Mouse (Mus musculus): ENCODE results near the gene Crtc1.
A peak's percentile ranks its signal among the peaks of the same experiment; 100 is the strongest.

The Crtc1 gene

DNA sequence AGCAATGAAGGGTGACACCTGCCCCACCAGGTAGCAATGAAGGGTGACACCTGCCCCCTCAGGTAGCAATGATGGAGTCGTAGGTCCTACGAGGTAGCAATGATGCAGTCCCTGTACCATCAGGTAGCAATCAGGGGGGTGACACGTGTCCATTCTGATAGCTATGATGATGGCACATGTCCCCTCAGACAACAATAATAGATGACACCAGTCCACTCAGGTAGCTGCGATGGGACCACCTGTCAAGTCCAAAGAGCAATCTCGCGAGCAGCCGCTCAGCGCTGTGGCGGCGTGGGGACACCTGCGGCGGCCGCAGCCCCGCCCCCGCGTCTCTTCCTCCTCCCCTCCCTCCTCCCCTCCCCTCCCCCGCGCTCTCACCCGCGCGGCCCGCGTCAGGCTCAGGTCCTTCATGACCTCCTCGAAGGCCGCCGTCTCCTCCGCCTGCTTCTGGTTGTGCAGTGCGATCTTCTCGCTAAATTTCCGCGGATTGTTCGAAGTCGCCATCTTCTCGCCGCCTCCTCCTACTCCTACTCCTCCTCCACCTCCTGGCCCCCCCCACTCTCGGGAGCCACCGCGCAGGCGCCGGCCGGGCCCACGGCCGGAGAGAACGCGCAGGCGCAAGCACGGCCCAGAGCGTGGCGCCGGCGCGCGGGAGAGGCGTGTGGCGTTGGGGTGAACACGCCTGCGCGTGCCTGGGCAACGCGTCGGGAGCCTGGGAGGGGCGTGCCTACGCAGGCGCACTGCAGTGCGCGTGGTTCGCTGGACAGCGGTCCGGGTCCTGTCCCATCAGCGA is at the start of gene Crtc1:
Gene Crtc1, minus strand, starts transcription at position 525 of the 793 bp plus-strand sequence.
- peak; percentile 88 for DNase-seq (ENCODE audit: low read depth, low spot score)

DNA sequence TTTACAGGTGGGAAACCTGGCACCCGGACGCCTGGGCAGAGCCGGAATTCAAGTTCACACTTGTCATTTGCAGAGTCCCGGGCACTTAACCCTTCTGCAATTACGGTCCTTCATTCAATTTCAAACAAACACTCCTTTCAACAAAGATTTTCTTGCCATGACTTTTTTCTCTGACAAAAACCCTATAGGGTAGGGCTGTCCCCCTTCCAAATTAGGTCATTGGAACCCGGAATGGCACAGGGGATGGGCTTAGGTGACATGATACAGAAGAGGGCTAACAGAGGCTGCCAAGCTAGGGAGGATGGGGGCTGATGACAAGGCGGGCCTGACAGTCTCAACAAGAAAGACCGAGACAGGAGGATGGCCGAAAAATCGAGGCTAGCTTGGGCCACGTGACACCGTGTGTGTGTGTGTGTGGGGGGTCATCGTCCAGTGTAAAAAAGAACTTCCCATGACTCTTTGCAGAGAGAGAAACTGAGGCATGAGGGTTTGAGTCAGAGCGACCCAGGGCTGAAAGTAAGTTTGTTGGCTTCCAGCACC is 49.6 kb upstream of the Crtc1 start:
- DNase-seq (ENCODE audit: low read depth, low spot score): no peak

- DNase-seq (ENCODE audit: low read depth, low spot score): no peak
Observed at GRCm38 (mm10) chr8:70487993-70488796, 48.8 kb upstream of the Crtc1 start.

DNA sequence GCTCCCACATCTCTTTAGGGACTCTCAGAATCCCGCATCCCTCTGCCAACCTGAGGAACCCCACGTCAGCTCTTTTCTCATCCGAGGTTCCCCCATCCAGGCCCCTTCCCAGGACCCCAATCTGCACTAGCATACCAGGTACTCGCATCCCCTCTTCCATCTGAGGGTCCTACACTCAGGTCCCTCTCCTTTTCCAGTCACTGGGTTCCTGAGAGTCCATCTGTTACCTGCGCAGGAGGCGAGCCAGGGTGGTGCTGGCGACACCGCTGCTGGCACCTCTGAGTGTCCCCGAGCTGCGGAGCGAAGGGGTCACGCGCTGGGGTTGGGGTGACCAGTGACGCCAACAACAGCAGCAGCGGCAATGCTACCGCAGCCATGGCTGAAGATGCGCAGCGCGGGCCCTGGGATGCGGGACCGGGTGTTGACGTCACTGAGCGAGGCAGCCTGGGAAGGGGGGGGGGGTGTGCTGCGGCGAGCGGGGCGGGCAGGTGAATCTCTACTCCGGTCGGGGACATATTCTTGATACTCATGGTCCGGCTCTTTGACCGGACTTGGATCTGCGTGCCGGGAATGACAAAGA is 47.7 kb upstream of the Crtc1 start, which contains the start of gene Tmem59l:
Gene Tmem59l, minus strand, starts transcription at position 418 of the 580 bp plus-strand sequence.
- DNase-seq (ENCODE audit: low read depth, low spot score): no peak

DNA sequence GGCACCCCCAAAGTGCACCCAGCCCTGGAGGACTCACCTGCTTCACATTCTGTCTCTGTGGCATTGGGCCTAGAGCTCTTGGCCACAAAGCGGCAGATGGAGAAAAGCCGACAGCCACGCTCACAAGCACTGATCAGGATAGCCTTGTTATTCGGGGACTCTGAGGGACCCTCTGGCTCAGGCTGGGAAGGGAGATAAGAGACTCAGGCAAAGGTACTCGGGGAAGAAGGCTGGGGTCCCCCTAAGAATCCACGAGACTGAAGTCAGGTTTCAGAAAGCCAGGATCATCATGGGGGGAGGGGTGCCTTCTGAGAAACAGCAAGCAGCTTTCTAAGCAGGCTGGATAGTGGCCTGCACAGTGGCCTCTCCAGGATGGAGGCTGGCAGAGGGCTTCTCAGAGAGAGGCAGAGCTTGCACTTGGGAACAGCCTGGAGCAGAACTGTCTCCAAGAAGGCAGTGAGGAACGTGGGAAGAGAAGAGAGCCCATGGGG is 46.9 kb upstream of the Crtc1 start:
- DNase-seq (ENCODE audit: low read depth, low spot score): no peak

- no peak for DNase-seq (ENCODE audit: low read depth, low spot score)
Observed at GRCm38 (mm10) chr8:70482943-70483342, 43.6 kb upstream of the Crtc1 start.

DNA sequence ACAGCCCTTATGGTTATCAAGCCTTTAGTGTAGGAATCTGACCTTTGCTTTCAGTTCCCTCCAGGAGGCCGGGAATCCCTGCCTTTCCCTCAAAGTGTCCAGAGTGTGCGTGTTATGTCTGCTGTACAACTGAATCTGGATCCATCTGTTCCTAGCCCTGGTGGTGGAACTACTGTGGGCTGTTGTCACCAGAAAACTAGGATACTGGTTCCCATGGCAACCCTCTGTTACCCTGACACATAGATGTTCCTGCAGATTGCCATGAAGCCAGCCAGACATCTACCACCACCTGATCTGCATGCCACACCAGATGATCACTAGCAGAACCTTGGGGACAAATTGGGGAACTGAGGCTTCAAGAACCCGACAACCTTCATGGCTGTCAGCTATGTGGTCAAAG is 42.5 kb upstream of the Crtc1 start:
- no peak for DNase-seq (ENCODE audit: low read depth, low spot score)

GRCm38 (mm10) chr8:70477269-70477982 is 38.0 kb upstream of the Crtc1 start:
- DNase-seq (ENCODE audit: low read depth, low spot score): peak; percentile 60

DNA sequence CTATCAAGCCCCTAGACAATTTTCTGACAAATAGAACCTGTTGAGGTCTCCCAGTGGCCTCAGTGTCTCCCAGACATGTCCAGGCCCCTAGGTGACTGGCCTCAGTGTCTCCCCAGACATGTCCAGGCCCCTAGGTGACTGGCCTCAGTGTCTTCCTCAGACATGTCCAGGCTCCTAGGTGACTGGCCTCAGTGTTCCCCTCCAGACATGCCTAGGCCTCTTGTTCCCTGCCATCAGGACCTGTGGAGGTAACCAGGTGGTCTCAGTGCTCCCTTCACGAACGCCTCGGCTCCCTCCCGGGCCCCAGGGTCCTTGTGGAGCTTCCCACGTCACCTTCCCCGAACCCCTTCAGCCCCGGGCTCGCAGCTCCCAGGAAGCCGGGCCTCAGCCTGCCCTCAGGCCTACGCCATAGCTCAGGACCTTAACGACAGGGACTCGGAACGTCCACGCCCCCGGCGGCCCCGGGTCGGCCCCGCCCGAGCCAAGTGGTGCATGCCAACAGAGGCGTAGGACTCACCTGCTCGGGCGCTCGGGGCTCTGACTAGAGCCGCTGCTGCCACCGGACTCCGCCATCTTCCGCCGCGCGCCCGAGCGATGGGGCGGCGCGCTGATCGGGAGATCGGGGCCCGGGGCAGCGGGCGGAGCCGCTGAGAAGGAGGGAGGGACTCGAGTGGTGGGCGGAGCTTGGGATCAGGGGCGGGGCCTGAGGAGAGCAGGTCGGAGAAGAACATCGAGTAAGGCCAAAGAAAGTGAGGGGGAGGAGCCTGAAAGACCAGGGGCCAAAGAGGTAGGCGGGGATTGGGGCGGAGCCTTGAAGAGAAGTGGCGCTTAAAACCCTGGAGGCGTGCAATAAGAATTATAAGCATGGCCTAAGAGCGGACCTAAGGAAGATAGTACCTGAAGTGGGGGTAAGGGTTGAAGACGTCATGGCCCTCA is 37.2 kb upstream of the Crtc1 start, which contains the start of gene Klhl26:
Gene Klhl26, minus strand, starts transcription at position 636 of the 936 bp plus-strand sequence.
- DNase-seq (ENCODE audit: low read depth, low spot score): peak; percentile 96

- no peak for DNase-seq (ENCODE audit: low read depth, low spot score)
Observed at GRCm38 (mm10) chr8:70471856-70472255, 32.5 kb upstream of the Crtc1 start.

DNA sequence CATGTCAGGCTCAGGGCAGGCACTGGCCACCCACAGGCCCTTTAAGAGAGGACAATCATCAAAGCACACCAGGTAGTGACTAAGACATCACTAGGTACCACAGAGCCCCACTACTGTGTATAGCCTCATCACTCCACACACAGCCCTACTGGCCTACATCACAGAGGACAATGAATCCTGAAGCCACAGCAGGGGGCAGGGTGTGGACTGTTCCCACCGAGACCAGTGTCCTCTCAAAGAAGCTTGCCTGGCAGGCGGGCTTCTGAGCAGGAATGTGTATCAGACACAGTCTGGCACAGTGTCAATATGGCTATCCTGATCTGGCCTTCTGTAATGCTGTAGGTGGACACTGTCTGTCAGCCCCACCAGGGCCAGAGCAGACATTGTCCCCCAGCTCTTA is 30.6 kb upstream of the Crtc1 start:
- DNase-seq (ENCODE audit: low read depth, low spot score): no peak

DNA sequence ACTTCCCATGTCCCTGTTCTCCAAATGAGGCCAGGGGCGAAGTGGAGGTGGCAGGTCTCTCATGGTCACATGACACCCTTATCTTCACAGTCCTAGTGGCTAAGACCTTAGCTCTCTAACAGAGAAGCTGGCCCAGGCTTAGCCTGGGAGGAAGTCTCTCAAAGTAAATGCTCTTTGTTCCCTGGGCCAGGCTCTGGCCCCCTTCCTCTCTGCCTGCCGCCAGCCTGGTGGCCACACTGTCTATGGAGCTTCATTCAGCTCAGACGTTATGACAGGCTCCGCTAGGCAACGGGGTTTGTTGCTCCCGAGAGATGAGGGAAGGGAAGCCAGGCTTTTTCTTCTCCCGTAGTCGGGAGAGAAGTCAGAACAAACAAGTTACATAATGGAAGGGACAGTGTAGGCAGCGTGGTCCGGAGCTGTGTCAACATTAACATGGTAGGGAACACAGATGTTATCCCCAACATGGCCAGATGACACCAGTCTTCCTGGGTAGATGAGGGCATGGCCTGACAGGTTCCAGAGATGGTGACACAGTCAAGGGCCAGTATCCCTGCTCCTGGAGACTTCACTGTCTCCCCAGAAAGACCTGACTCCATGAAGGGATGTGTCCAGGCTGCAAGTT is 30.0 kb upstream of the Crtc1 start:
- no peak for DNase-seq (ENCODE audit: low read depth, low spot score)

- DNase-seq (ENCODE audit: low read depth, low spot score): no peak
Observed at GRCm38 (mm10) chr8:70468733-70469132, 29.4 kb upstream of the Crtc1 start.

DNA sequence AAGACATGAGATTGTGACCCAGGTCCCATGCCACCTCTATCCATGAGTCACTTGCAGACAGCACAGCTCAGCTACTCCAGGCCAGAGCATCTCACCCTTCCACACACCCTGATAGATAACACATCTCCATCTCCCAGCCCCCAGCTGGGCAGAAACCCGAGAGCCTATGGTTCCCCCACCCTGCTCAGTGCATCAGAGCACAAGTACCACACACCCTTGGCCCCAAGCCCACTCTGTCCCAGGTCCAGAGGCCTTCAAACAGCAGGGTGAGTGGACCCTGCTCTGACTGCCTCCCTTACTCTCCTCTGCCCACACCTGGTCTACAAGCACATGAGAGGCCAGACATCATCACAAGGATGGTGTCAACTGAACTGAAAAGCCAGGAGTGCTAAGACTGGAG is 28.5 kb upstream of the Crtc1 start:
- DNase-seq (ENCODE audit: low read depth, low spot score): no peak

DNA sequence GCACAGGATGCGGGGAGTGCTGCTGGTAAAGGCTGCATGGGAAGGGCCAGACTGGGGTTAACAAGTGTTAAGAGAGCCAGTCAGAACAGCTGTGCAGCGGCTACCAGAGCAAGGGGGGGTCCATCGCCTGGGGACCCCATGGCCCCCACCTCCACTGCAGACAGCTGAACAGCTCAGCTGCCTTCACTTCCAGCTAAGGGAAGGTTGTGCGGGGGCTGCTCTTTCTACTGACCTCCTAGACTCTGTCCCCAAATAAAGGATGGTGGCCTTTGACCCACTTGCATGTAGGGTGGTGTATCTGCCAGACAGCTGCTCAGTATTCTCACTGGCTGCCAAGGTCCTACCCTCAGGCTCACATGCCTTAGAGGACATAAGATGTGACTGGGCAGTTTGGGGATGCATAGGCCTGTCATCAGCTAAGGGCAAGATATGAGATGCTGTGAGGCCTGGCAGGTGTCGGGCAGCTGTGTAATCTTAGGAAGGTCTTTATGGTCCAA is 27.9 kb upstream of the Crtc1 start:
- DNase-seq (ENCODE audit: low read depth, low spot score): no peak

- no peak for DNase-seq (ENCODE audit: low read depth, low spot score)
Observed at GRCm38 (mm10) chr8:70466771-70467170, 27.4 kb upstream of the Crtc1 start.

DNA sequence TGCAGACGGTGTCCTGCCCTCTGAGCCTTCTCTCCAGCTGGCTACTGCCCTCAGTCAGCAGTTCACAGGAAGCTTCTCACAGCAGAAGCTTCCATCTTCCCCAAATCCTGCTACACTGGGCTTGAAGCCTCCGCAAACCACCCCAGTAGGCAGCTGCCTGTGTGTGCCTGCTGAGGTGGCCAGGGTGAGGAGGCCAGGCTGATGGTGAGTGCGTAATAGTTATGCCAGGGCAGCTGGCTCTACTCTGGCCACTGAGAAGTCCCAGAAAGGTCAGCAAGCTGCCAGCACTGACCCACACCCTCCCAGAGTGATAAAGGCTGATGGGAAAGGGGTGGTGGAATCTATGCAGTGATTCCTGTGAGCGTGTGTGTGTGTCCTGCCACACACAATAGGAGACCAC is 26.9 kb upstream of the Crtc1 start:
- no peak for DNase-seq (ENCODE audit: low read depth, low spot score)

- no peak for DNase-seq (ENCODE audit: low read depth, low spot score)
Observed at GRCm38 (mm10) chr8:70465701-70466100, 26.3 kb upstream of the Crtc1 start.

DNA sequence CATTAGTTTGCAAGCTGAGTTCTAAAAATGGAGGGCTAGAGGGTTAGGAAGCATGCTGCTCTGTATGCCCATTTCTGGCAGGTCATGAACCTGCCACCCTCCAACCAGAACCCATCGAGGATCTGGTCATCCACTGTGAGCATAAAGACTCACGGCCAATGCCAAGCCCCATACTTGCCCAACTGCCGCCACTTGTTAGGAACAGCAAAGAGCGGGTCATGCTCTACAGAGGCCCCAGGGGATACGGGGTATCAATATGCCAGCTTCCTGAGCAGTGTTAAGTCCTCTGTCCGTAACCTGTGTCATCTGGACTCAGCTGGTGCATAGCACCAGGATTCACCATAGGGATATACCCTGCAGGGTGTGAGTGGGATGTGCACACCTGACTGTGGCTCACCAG is 24.8 kb upstream of the Crtc1 start:
- DNase-seq (ENCODE audit: low read depth, low spot score): no peak
